Mouse (Mus musculus) liver, embryonic 12.5 days (tissue): ENCODE data around the gene Dirc2. TPM values are rescaled to one million over a fixed set of nuclear protein-coding genes. Genes with fewer than 3 reads are reported as not detected.

Experiments used
- ATAC-seq: fragments of 200-750 bp; cut with Nextera tagmentation; 2 replicates; pipeline ENCODE4 v1.8.0; 2017; ENCODE audit warnings: moderate number of reproducible peaks, mild to moderate bottlenecking, moderate library complexity
- H3K27ac ChIP-seq: fragments of 300-500 bp; sonication (generic); 2 replicates; pipeline ENCODE4 v1.5.1; 2016; ENCODE audit warnings: mild to moderate bottlenecking
- H3K27me3 ChIP-seq: fragments of 300-500 bp; sonication (generic); replicated peaks from 2 replicates; pipeline ENCODE4 v1.6.1; 2016; ENCODE audit warnings: mild to moderate bottlenecking, moderate library complexity
- H3K36me3 ChIP-seq: fragments of 300-500 bp; sonication (generic); 2 replicates; pipeline ENCODE4 v1.6.1; 2016; ENCODE audit warnings: mild to moderate bottlenecking, moderate library complexity
- H3K4me1 ChIP-seq: fragments of 300-500 bp; sonication (generic); 2 replicates; pipeline ENCODE4 v1.6.1; 2016
- H3K4me2 ChIP-seq: fragments of 300-500 bp; sonication (generic); 2 replicates; pipeline ENCODE4 v1.6.1; 2016; ENCODE audit warnings: mild to moderate bottlenecking, moderate library complexity
- H3K4me3 ChIP-seq: fragments of 300-500 bp; sonication (generic); 2 replicates; pipeline ENCODE4 v1.5.1; 2016; ENCODE audit warnings: mild to moderate bottlenecking, moderate library complexity
- H3K9ac ChIP-seq: fragments of 300-500 bp; sonication (generic); 2 replicates; pipeline ENCODE4 v1.6.1; 2016; ENCODE audit warnings: mild to moderate bottlenecking, moderate library complexity
- H3K9me3 ChIP-seq: fragments of 300-500 bp; sonication (generic); replicated peaks from 2 replicates; pipeline ENCODE4 v1.6.1; 2016; ENCODE audit warnings: mild to moderate bottlenecking, moderate library complexity
- WGBS: fragments of 180-500 bp; shearing (Covaris S2); methylation state at CpG from one replicate; pipeline ENCODE4 v1.1.7; 2016; ENCODE audit not compliant: insufficient replicate concordance; 5-methylcytosine and 5-hydroxymethylcytosine counted together
- polyA plus RNA-seq: library from polyadenylated mRNA; unstranded; fragments of >200 nt; fragmentation: Nextera tagmentation; extraction: Ambion mirVana; gene quantifications from 2 replicates; pipeline ENCODE4 v1.2.1, GENCODE M21; 2016

Gene Dirc2
- polyA plus RNA-seq, 1 experiment from 2014 or later: 7.1 TPM

DNA sequence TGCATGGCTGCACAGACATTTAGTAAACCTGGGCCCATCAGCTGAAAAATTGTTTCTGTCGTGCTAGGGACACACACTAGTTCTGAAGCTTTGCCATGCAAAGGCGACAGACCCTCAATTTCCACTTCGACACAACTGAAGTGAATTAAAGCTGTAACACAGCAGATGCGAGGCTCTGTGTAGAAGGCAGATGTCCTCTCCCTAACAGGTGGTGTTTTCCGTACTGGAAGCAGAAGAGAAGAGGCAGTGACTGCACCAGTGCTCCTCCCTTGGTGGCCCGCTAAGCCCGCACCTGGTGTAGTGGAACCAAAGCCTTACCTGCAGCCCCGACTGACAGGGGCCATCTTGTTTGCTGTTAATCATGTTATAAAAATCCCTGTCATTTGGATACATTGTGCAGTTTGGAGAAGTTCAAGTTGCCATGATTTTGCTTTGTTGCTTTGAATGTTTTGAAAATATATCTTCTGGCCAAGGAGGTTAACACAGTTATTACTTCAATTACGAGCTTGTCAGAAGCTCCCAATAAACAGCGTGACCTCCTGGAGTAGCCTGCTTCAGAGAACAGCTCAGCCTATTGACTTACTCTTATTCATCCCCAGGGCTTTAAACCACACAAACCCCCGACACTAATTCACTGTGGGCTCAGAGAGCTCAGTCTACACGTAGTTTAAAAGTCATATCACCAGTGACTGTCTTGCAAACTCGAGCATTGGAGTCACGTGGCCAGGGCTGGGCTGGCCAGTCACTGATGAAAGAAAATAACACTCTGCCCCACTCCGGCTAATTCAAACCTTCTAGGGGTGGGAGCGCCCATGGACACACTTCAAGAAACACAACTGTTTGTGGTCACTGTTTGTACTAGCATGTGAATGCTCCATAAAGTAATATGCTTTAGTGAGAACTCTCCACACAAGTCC, 65.1 kb downstream of the Dirc2 start:
- no peaks in the 10 kb centered on the region for H3K4me1 ChIP-seq
- H3K4me2 ChIP-seq: no peak overlapping the region
- ATAC-seq: no peak
- no peak overlapping the region for H3K9ac ChIP-seq
- H3K9me3 ChIP-seq: no peaks in the 10 kb centered on the region
- no peak overlapping the region for H3K27ac ChIP-seq
- no peak overlapping the region for H3K4me3 ChIP-seq
- 80% methylated on average over 16 of the region's 16 CpGs for WGBS
- H3K36me3 ChIP-seq: peaks cover 21% of the 10 kb centered on the region; the same call in 1 of the 2 replicates
- H3K27me3 ChIP-seq: no peaks in the 10 kb centered on the region

DNA sequence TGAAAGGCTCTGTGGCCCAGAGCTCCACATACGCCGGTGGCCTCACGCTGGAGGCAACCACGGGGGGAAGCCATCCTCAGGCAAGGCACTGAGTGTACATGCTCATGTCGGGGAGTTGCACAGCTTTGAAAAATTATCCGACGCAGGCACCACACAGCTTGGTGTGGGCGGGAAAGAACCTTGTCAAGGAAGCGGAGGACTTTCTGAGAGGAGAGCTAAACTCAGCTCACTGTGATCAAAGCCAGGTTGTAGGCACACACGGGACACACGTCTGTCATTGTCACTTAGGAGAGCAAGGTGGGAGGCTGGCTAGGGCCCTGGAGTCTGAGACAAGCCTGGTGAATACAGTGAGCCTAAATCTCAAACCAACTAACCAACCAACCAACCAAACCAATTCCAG, 67.3 kb downstream of the Dirc2 start:
- Histone ChIP-seq H3K4me2 (no peak overlapping the region), H3K4me1 (no peaks in the 10 kb centered on the region), H3K9ac (no peak overlapping the region), H3K36me3 (peaks cover 32% of the 10 kb centered on the region), H3K4me3 (no peak overlapping the region), H3K27ac (no peak overlapping the region), H3K9me3 (no peaks in the 10 kb centered on the region), H3K27me3 (no peaks in the 10 kb centered on the region)
- no peak for ATAC-seq
- 80% methylated on average over 11 of the region's 11 CpGs for WGBS

DNA sequence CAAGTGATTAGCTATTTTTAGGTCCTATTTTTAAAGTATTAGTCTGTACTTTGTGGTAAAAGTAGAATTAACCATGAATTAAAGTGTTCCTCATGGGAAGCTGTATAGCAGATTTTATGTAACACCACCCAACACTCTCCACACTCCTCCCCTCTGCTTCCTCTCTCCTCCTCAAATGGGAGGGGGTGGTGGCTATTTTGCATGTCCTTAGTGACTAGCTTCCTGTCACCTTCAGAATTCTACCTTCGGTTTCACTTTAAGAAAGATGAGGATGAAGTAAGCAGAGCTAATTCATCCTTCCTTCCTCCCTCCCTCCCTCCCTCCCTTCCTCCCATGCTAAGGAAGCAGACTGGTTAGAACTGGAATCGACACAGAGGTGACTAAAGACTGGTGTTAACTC, 73.1 kb downstream of the Dirc2 start:
- no peaks in the 10 kb centered on the region for H3K9me3 ChIP-seq
- H3K27me3 ChIP-seq: no peaks in the 10 kb centered on the region
- no peak overlapping the region for H3K4me2 ChIP-seq
- H3K4me3 ChIP-seq: no peak overlapping the region
- H3K27ac ChIP-seq: no peak overlapping the region
- H3K4me1 ChIP-seq: no peaks in the 10 kb centered on the region
- WGBS: 64% methylated on average over 2 of the region's 2 CpGs
- no peak for ATAC-seq
- H3K9ac ChIP-seq: no peak overlapping the region
- peaks cover 25% of the 10 kb centered on the region for H3K36me3 ChIP-seq

DNA sequence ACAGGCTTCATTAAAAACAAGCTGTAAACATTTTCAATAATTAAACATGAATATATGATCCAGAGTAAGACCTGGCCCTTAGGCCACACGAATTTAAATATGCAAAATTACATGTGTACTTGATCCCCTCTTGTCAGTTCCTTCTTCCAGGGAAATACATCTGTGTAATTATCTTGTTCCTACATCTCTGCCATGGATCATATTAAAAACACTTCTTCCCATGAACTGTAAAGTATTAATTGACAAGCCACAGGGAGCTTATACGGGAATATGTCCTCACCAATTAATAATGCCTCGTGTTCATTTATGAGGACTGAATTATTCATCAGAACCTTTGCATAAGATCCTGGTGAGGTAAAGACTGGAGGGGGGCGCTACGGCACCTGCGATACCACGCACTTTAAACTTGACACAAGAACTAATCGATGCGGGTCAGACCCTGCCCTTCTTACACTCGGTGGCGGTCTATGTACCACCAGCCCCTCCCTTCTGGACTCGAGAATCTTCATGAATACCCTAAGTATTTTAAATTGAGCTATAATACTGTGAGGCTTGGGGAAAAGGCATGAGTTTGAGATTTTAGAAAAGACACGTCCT, 74.8 kb downstream of the Dirc2 start:
- no peak for ATAC-seq
- WGBS: 85% methylated on average over 13 of the region's 13 CpGs
- no peak overlapping the region for H3K27ac ChIP-seq

DNA sequence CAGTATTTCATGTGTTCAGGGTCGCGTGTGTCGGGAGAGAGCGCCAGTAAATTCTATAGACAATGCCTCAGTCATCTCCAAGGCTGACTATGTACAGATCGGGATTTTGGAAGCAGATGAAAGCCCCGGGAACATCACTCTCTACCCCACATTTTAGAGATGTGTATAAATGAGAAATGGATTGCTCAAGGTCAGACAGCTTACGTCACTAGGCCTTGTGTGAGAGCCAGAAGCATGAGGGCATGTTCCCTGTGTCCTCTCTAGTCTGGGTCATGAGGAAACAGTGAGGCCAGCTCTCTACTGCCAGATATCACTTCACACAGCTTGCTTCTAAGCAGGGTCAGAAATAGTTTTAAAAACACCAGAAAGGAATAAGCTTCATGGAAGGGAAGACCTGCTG, 77.5 kb downstream of the Dirc2 start:
- no peaks in the 10 kb centered on the region for H3K4me1 ChIP-seq
- no peak overlapping the region for H3K27ac ChIP-seq
- H3K4me3 ChIP-seq: no peak overlapping the region
- H3K27me3 ChIP-seq: peaks cover 6% of the 10 kb centered on the region; the same call in 1 of the 2 replicates
- peaks cover 12% of the 10 kb centered on the region for H3K36me3 ChIP-seq
- ATAC-seq: no peak
- H3K9ac ChIP-seq: no peak overlapping the region
- no peak overlapping the region for H3K4me2 ChIP-seq
- WGBS: 88% methylated on average over 7 of the region's 7 CpGs
- H3K9me3 ChIP-seq: no peaks in the 10 kb centered on the region

More for the DNA sequence above, 74.8 kb downstream of the Dirc2 start:
- Histone ChIP-seq H3K36me3 (peaks cover 25% of the 10 kb centered on the region), H3K27me3 (no peaks in the 10 kb centered on the region), H3K4me1 (no peaks in the 10 kb centered on the region), H3K4me2 (no peak overlapping the region), H3K9me3 (no peaks in the 10 kb centered on the region), H3K4me3 (no peak overlapping the region), H3K9ac (no peak overlapping the region)

DNA sequence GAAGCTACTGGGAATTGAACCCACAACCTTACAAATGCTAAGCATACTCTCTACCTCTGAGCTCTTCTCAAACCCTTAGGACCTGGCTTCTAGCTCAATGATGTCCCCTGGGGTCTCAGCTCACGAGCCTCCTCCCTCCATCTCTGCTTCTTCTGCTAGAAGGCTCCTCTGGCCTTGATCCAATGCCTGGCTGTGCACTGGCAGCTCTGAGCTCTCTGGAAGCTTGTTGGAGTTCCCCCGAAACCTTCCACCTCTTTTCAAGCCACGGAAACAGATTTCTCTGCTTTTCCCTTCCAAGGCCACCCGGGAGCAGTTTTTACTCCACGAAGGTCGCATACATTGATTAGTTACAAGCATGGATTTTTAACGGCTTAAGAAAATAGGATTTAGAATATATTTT, 82.7 kb downstream of the Dirc2 start:
- no peak overlapping the region for H3K27ac ChIP-seq
- no peaks in the 10 kb centered on the region for H3K9me3 ChIP-seq
- H3K4me2 ChIP-seq: no peak overlapping the region
- no peak overlapping the region for H3K9ac ChIP-seq
- WGBS: 75% methylated on average over 7 of the region's 7 CpGs
- peaks cover 11% of the 10 kb centered on the region for H3K27me3 ChIP-seq
- no peak overlapping the region for H3K4me3 ChIP-seq
- ATAC-seq: no peak
- H3K4me1 ChIP-seq: no peaks in the 10 kb centered on the region
- H3K36me3 ChIP-seq: no peaks in the 10 kb centered on the region

DNA sequence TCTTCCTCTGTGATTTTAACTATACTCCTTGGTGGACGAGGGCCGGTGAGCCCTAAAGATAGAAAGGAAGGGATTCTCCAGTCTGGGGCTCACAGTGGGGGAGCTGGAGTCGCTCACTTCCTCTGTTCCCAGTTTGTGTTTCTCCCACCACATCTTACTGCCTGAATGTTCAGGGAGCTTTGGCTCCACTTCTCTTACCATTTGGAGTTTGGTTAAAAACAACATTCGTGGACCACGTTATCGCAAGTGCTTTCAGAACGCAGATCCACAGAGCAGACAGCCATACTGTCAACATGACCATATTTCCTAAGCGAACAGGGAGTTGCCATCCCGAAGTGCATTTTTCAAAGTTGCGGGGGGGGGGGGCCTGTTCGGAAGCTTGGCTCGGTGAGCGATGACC, 84.1 kb downstream of the Dirc2 start:
- no peak overlapping the region for H3K4me3 ChIP-seq
- no peak for ATAC-seq
- no peaks in the 10 kb centered on the region for H3K4me1 ChIP-seq
- no peaks in the 10 kb centered on the region for H3K9me3 ChIP-seq
- H3K4me2 ChIP-seq: no peak overlapping the region
- peaks cover 17% of the 10 kb centered on the region for H3K27me3 ChIP-seq
- no peak overlapping the region for H3K27ac ChIP-seq
- WGBS: 74% methylated on average over 13 of the region's 13 CpGs
- H3K36me3 ChIP-seq: no peaks in the 10 kb centered on the region
- H3K9ac ChIP-seq: no peak overlapping the region

DNA sequence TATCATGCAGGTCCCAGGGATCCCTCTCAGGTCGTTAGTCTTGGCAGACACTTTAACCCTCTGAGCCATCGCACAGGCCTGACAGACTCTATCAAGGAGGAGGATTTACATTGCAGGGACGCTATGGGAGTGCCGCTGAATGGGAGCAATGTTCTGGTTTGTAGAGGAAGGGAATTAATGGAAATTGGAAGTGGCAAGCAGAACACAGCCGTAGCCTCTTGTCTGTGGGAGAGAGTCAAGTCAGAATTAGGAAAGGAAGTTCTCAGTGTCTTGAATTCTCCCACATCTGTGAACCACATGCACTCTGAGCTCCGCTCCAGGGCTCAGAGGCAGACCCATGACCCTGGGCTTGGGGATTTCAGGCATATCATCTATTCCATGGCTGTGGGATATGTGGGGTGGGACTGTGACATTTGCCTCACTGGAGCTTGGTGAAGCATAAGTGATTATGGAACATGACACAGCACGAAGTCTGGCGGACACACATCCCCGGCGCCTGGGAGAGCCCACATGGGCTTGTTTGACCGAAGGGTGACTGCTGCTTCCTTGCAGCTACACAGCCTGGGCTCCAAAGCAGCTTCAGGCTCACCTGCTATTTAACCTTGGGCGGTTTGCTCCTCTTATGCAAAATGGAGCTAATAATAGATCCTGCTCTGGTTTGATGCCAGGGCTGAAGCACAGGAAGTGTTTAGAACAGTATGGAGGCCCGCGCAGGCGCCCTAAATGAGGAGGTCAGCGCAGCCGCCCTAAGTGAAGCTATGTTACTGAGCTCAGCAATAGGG, 87.6 kb downstream of the Dirc2 start:
- Histone ChIP-seq H3K9me3 (no peaks in the 10 kb centered on the region), H3K4me1 (peaks cover 18% of the 10 kb centered on the region), H3K36me3 (no peaks in the 10 kb centered on the region), H3K4me2 (no peak overlapping the region), H3K4me3 (no peak overlapping the region), H3K9ac (no peak overlapping the region), H3K27ac (no peak overlapping the region), H3K27me3 (peaks cover 14% of the 10 kb centered on the region)
- no peak for ATAC-seq
- 73% methylated on average over 17 of the region's 17 CpGs for WGBS

DNA sequence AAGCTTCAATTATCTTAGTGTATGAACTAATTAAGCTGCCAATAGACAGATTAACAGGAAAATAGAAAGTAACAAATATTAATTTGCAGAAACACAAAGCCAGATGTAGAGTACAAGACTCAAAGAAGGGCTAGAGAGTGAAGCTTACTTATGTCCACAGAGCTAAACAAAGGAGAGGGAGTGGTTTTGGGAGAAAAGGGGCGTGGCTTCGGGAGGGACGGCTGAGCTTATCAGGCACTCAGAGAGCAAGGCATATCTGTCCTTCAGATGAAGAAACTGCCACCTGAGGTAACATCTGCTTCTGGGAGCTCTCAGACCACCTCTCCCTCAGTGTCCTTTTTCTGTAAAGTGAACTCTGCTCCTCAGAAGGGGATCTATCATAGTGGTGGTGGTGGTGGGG, 90.7 kb downstream of the Dirc2 start:
- Histone ChIP-seq H3K9me3 (no peaks in the 10 kb centered on the region), H3K4me3 (no peak overlapping the region), H3K27ac (no peak overlapping the region), H3K4me1 (peaks cover 20% of the 10 kb centered on the region), H3K27me3 (peaks cover 14% of the 10 kb centered on the region), H3K36me3 (no peaks in the 10 kb centered on the region), H3K4me2 (0 out of 2 replicates have a peak overlapping the region, but pooled peaks have one; percentile 21), H3K9ac (no peak overlapping the region)
- ATAC-seq: no peak
- 16% methylated on average over 3 of the region's 3 CpGs for WGBS

DNA sequence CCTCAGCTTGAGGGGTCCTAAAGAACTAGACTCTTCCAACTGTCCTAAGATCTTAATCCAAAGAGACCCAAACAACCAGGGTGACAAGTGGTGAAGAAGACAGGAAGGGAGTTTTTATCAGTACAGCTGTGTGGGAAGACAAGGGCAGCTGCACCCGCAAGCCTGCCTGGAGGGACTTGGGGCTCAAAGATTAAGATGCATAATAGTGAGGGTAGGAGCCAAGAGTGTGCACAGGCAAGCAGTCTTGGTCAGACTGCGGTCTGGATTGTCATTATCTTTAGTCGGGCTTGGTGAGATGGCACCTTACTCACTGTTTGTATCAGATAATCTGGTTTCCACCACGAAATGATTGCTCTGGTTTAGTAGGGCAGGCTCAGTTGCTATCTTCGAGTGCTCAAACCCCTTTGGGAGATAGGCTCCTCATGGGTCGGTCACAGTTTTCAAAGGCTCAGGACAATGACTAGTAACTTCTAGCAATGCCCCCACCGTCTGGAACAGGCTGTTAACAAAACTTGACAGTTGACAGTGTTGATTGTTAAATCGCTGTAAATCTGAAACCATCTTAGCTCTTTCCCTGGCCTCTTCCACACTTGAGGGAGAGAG, 91.5 kb downstream of the Dirc2 start:
- WGBS: 23% methylated on average over 8 of the region's 8 CpGs
- Histone ChIP-seq H3K4me3 (no peak overlapping the region), H3K36me3 (no peaks in the 10 kb centered on the region), H3K4me2 (peak overlapping the region; percentile 23; the same call in 1 of the 2 replicates), H3K27ac (no peak overlapping the region), H3K9ac (no peak overlapping the region), H3K4me1 (peaks cover 20% of the 10 kb centered on the region), H3K27me3 (peaks cover 14% of the 10 kb centered on the region), H3K9me3 (no peaks in the 10 kb centered on the region)
- ATAC-seq: peak; percentile 87

DNA sequence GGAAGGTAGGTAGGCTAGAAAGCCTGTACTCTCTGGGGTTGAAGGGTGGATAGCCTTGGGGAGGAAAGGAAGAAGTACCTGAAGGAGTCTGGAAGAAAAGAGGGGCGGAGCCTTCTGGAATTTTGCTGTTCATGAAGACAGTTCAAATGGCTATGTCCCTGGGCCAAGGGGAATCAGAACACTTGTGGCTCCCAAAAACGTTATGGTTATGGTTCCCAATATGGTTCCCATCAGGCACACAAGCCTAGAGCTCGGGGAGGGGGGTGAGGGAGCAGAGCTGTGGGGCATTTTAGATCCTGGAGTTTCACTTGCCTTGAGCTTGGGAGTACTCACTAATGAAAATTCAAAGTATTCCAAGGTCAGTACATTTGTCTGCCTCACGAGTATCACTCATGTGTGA, 104.3 kb downstream of the Dirc2 start:
- Histone ChIP-seq H3K4me3 (no peak overlapping the region), H3K4me2 (no peak overlapping the region), H3K27ac (no peak overlapping the region), H3K4me1 (no peaks in the 10 kb centered on the region), H3K9ac (no peak overlapping the region), H3K27me3 (peaks cover 47% of the 10 kb centered on the region), H3K36me3 (no peaks in the 10 kb centered on the region), H3K9me3 (no peaks in the 10 kb centered on the region)
- 65% methylated on average over 4 of the region's 4 CpGs for WGBS
- ATAC-seq: no peak
